Mouse (Mus musculus) 3134 (cell line): Measurements from ENCODE around the gene Larp1b.

Experiments
- DNase-seq: peaks from one replicate; pipeline ENCODE4 v3.0.0-alpha.2; 2011; ENCODE audit warnings: low spot score; ENCODE audit not compliant: insufficient read length; ENCODE audit errors: extremely low read depth

The Larp1b gene

GRCm38 (mm10) chr3:41020687-41021086 is 71.1 kb downstream of the Larp1b start:
- no peak for DNase-seq

GRCm38 (mm10) chr3:41021980-41022379 is 72.4 kb downstream of the Larp1b start:
- no peak for DNase-seq

- no peak for DNase-seq
Measured at GRCm38 (mm10) chr3:41030705-41031104, 81.1 kb downstream of the Larp1b start.

- DNase-seq, result peak; percentile 36
Measured at GRCm38 (mm10) chr3:41031286-41032210, 81.9 kb downstream of the Larp1b start.

- DNase-seq, result no peak
Measured at GRCm38 (mm10) chr3:41038297-41038916, 88.8 kb downstream of the Larp1b start.

- no peak for DNase-seq
Measured at GRCm38 (mm10) chr3:41041241-41041640, 91.6 kb downstream of the Larp1b start.

- DNase-seq, result peak; percentile 35
Measured at GRCm38 (mm10) chr3:41042195-41042938, 92.7 kb downstream of the Larp1b start.

- DNase-seq, result no peak
Measured at GRCm38 (mm10) chr3:41043756-41044354, 94.2 kb downstream of the Larp1b start.

GRCm38 (mm10) chr3:41047838-41048237 is 98.2 kb downstream of the Larp1b start:
- DNase-seq, result no peak

- no peak for DNase-seq
Measured at GRCm38 (mm10) chr3:41053334-41053733, 103.7 kb downstream of the Larp1b start.

GRCm38 (mm10) chr3:41058395-41058794 is 108.8 kb downstream of the Larp1b start:
- no peak for DNase-seq

- DNase-seq, result no peak
Measured at GRCm38 (mm10) chr3:41059249-41059648, 109.6 kb downstream of the Larp1b start.

GRCm38 (mm10) chr3:41061831-41062565 is 112.4 kb downstream of the Larp1b start:
- DNase-seq, result no peak

- no peak for DNase-seq
Measured at GRCm38 (mm10) chr3:41062758-41063157, 113.1 kb downstream of the Larp1b start.

- no peak for DNase-seq
Measured at GRCm38 (mm10) chr3:41065320-41065719, 115.7 kb downstream of the Larp1b start.

- no peak for DNase-seq
Measured at GRCm38 (mm10) chr3:41070519-41070918, 120.9 kb downstream of the Larp1b start.

- DNase-seq, result no peak
Measured at GRCm38 (mm10) chr3:41075376-41075775, 125.7 kb downstream of the Larp1b start.

- no peak for DNase-seq
Measured at GRCm38 (mm10) chr3:41078673-41079072, 129.0 kb downstream of the Larp1b start.

- DNase-seq, result no peak
Measured at GRCm38 (mm10) chr3:41080724-41081123, 131.1 kb downstream of the Larp1b start.
